Mouse (Mus musculus) stomach, embryonic 14.5 days (tissue): Measurements from ENCODE around the gene Rbm44. TPM values are rescaled to one million over a fixed set of nuclear protein-coding genes. Genes with fewer than 3 reads are reported as not detected.

Experiments used
- ATAC-seq: fragments of 200-750 bp; cut with Nextera tagmentation; 2 replicates; pipeline ENCODE4 v1.8.0; 2017; ENCODE audit warnings: low read depth, moderate TSS enrichment; ENCODE audit not compliant: insufficient number of reproducible peaks, insufficient read depth, low FRiP score
- H3K27ac ChIP-seq: fragments of 300-500 bp; sonication (generic); 2 replicates; pipeline ENCODE4 v1.5.1; 2014; ENCODE audit warnings: mild to moderate bottlenecking, low read length, moderate library complexity, mixed read lengths
- H3K27me3 ChIP-seq: fragments of 300-500 bp; sonication (generic); 2 replicates; pipeline ENCODE4 v1.6.1; 2014; ENCODE audit warnings: low read length, control low read depth, mixed read lengths; ENCODE audit not compliant: control insufficient read depth, insufficient read depth
- H3K36me3 ChIP-seq: fragments of 300-500 bp; sonication (generic); 2 replicates; pipeline ENCODE4 v1.6.1; 2014; ENCODE audit warnings: mild to moderate bottlenecking, control low read depth, low read length, moderate library complexity, mixed read lengths; ENCODE audit not compliant: control insufficient read depth, insufficient read depth
- H3K4me1 ChIP-seq: fragments of 300-500 bp; sonication (generic); 2 replicates; pipeline ENCODE4 v1.6.1; 2014; ENCODE audit warnings: low read length, control low read depth, mixed read lengths; ENCODE audit not compliant: control insufficient read depth, insufficient read depth
- H3K4me2 ChIP-seq: fragments of 300-500 bp; sonication (generic); replicated peaks from 2 replicates; pipeline ENCODE4 v1.6.1; 2014; ENCODE audit warnings: low read depth, low read length, control low read depth
- H3K4me3 ChIP-seq: fragments of 300-500 bp; sonication (generic); 2 replicates; pipeline ENCODE4 v1.5.1; 2014; ENCODE audit warnings: low read depth, low read length, control low read depth
- H3K9ac ChIP-seq: fragments of 300-500 bp; sonication (generic); replicated peaks from 2 replicates; pipeline ENCODE4 v1.6.1; 2014; ENCODE audit warnings: low read depth, mild to moderate bottlenecking, control low read depth, low read length, moderate library complexity, mixed read lengths
- H3K9me3 ChIP-seq: fragments of 300-500 bp; sonication (generic); 2 replicates; pipeline ENCODE4 v1.6.1; 2016; ENCODE audit warnings: low read depth, low read length, control low read depth; ENCODE audit not compliant: control insufficient read depth
- WGBS: fragments of 180-500 bp; shearing (Covaris S2); extraction: QIAGEN DNeasy Blood & Tissue Kit; methylation state at CpG from one replicate; pipeline ENCODE4 v1.1.7; 2014; 5-methylcytosine and 5-hydroxymethylcytosine counted together
- polyA plus RNA-seq: library from polyadenylated mRNA; unstranded; fragments of >200 nt; fragmentation: Nextera tagmentation; extraction: Ambion mirVana; gene quantifications from 2 replicates; pipeline ENCODE4 v1.2.1, GENCODE M21; 2014

Rbm44 gene
- polyA plus RNA-seq, 1 experiment from 2014 or later, result 0.46 TPM

GRCm38 (mm10) chr1:91107548-91107947 is 37.3 kb upstream of the Rbm44 start:
- no peaks in the 10 kb centered on the region for H3K4me1 ChIP-seq
- no peak overlapping the region for H3K9ac ChIP-seq
- no peak for ATAC-seq
- no peak overlapping the region for H3K4me2 ChIP-seq
- no peak overlapping the region for H3K27ac ChIP-seq
- H3K27me3 ChIP-seq, result no peaks in the 10 kb centered on the region
- H3K9me3 ChIP-seq, result no peaks in the 10 kb centered on the region
- no peak overlapping the region for H3K4me3 ChIP-seq
- WGBS, result 73% methylated on average over 5 of the region's 5 CpGs
- peaks cover 30% of the 10 kb centered on the region for H3K36me3 ChIP-seq

GRCm38 (mm10) chr1:91109302-91109701 is 35.6 kb upstream of the Rbm44 start:
- Histone ChIP-seq H3K27ac (no peak overlapping the region), H3K36me3 (peaks cover 36% of the 10 kb centered on the region), H3K9ac (no peak overlapping the region), H3K4me2 (no peak overlapping the region), H3K9me3 (no peaks in the 10 kb centered on the region), H3K4me1 (no peaks in the 10 kb centered on the region), H3K4me3 (no peak overlapping the region), H3K27me3 (no peaks in the 10 kb centered on the region)
- 21% methylated on average over 4 of the region's 4 CpGs for WGBS
- ATAC-seq, result no peak

GRCm38 (mm10) chr1:91112171-91112570 is 32.7 kb upstream of the Rbm44 start:
- Histone ChIP-seq H3K36me3 (peaks cover 24% of the 10 kb centered on the region), H3K9ac (no peak overlapping the region), H3K4me1 (no peaks in the 10 kb centered on the region), H3K27ac (no peak overlapping the region), H3K9me3 (no peaks in the 10 kb centered on the region), H3K27me3 (no peaks in the 10 kb centered on the region), H3K4me2 (no peak overlapping the region), H3K4me3 (no peak overlapping the region)
- ATAC-seq, result no peak
- WGBS, result 92% methylated on average over 14 of the region's 14 CpGs

GRCm38 (mm10) chr1:91112606-91113005 is 32.3 kb upstream of the Rbm44 start:
- Histone ChIP-seq H3K9me3 (no peaks in the 10 kb centered on the region), H3K9ac (no peak overlapping the region), H3K4me1 (no peaks in the 10 kb centered on the region), H3K4me2 (no peak overlapping the region), H3K36me3 (peaks cover 21% of the 10 kb centered on the region; the same call in 1 of the 2 replicates), H3K4me3 (no peak overlapping the region), H3K27me3 (no peaks in the 10 kb centered on the region), H3K27ac (no peak overlapping the region)
- no peak for ATAC-seq
- WGBS, result 96% methylated on average over 4 of the region's 4 CpGs

GRCm38 (mm10) chr1:91122121-91122520 is 22.8 kb upstream of the Rbm44 start:
- Histone ChIP-seq H3K27ac (no peak overlapping the region), H3K9ac (no peak overlapping the region), H3K4me1 (no peaks in the 10 kb centered on the region), H3K27me3 (no peaks in the 10 kb centered on the region), H3K4me2 (no peak overlapping the region), H3K4me3 (no peak overlapping the region), H3K36me3 (peaks cover 14% of the 10 kb centered on the region), H3K9me3 (no peaks in the 10 kb centered on the region)
- WGBS, result 73% methylated on average over 11 of the region's 11 CpGs
- no peak for ATAC-seq

- ATAC-seq, result no peak
- Histone ChIP-seq H3K9ac (no peak overlapping the region), H3K4me2 (no peak overlapping the region), H3K27me3 (no peaks in the 10 kb centered on the region), H3K36me3 (peaks cover 16% of the 10 kb centered on the region), H3K4me1 (no peaks in the 10 kb centered on the region), H3K27ac (no peak overlapping the region), H3K9me3 (0 out of 2 replicates have a peak, but pooled peaks cover under 1% of the 10 kb centered on the region), H3K4me3 (no peak overlapping the region)
- 89% methylated on average over 5 of the region's 5 CpGs for WGBS
These were observed 21.9 kb upstream of the Rbm44 start for GRCm38 (mm10) chr1:91123004-91123403.

- H3K9me3 ChIP-seq, result 0 out of 2 replicates have a peak, but pooled peaks cover 4% of the 10 kb centered on the region
- peaks cover 21% of the 10 kb centered on the region for H3K36me3 ChIP-seq
- H3K4me2 ChIP-seq, result no peak overlapping the region
- 83% methylated on average over 3 of the region's 3 CpGs for WGBS
- no peak overlapping the region for H3K9ac ChIP-seq
- no peak overlapping the region for H3K4me3 ChIP-seq
- H3K27me3 ChIP-seq, result no peaks in the 10 kb centered on the region
- H3K4me1 ChIP-seq, result no peaks in the 10 kb centered on the region
- H3K27ac ChIP-seq, result no peak overlapping the region
- ATAC-seq, result no peak
These were observed 21.4 kb upstream of the Rbm44 start for GRCm38 (mm10) chr1:91123466-91123865.

- peaks cover 16% of the 10 kb centered on the region for H3K36me3 ChIP-seq
- no peak overlapping the region for H3K4me2 ChIP-seq
- WGBS, result 87% methylated on average over 4 of the region's 4 CpGs
- no peak for ATAC-seq
- no peaks in the 10 kb centered on the region for H3K4me1 ChIP-seq
- 0 out of 2 replicates have a peak, but pooled peaks cover 4% of the 10 kb centered on the region for H3K9me3 ChIP-seq
- no peak overlapping the region for H3K9ac ChIP-seq
- H3K27ac ChIP-seq, result no peak overlapping the region
- H3K27me3 ChIP-seq, result no peaks in the 10 kb centered on the region
- no peak overlapping the region for H3K4me3 ChIP-seq
These were observed 16.0 kb upstream of the Rbm44 start for GRCm38 (mm10) chr1:91128849-91129248.

- Histone ChIP-seq H3K9ac (no peak overlapping the region), H3K27me3 (no peaks in the 10 kb centered on the region), H3K4me1 (no peaks in the 10 kb centered on the region), H3K4me3 (no peak overlapping the region), H3K36me3 (no peaks in the 10 kb centered on the region), H3K4me2 (no peak overlapping the region), H3K9me3 (no peaks in the 10 kb centered on the region), H3K27ac (no peak overlapping the region)
- ATAC-seq, result no peak
- 72% methylated on average over 2 of the region's 2 CpGs for WGBS
These were observed 7.9 kb upstream of the Rbm44 start for GRCm38 (mm10) chr1:91137036-91137435.
